Mouse (Mus musculus) spleen, postnatal 4 days (tissue): ENCODE results near the gene Ccdc47.
A peak's percentile ranks its signal among the peaks of the same experiment; 100 is the strongest.

Experiments
- DNase-seq, 2 experiments: peaks; one replicate each; pipeline ENCODE4 v3.0.0; 2022; ENCODE audit warnings: low spot score in 2 of 2

The Ccdc47 gene

GRCm38 (mm10) chr11:106198277-106198676 is 17.9 kb downstream of the Ccdc47 start:
- no peak for DNase-seq

- no peak for DNase-seq
Measured at GRCm38 (mm10) chr11:106195341-106195740, 20.8 kb downstream of the Ccdc47 start.

DNA sequence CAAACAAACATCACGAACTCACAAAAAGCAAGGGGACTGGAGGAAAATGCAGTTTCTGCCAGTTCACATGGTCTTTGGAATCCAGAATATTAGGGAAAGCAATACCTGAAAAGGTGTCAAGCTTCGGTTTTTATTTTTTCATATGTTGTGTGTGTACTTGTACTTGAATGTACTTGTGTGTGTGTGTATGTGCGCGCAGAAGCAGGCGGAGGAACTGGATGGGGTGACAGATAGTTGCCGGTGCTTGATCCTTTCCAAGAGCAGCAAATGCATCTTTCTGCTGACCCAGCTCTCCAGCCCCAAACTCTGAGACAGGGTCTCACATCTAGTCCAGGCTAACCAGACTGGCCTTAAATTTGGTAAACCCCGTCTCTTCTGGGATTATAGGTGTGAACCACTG is 21.3 kb downstream of the Ccdc47 start:
- no peak for DNase-seq

DNA sequence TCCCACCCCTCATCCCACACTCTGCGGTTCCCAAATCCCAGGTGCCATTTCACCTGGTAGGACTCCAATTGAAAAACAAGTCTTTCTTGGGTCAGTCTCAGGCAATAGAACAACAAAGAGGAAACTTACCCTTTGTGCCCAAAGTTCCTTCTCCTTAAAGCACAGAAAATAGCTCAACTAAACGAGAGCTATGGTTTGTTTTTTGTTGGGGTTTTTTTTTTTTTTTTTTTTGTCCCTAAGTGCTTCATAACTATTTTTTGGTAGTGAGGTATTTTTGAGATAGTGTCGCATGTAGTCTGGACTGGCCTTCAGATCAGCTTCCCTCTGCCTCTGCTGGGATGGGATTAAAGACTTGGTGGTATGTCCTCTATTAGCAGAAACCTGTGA is 22.0 kb downstream of the Ccdc47 start:
- DNase-seq, result no peak

DNA sequence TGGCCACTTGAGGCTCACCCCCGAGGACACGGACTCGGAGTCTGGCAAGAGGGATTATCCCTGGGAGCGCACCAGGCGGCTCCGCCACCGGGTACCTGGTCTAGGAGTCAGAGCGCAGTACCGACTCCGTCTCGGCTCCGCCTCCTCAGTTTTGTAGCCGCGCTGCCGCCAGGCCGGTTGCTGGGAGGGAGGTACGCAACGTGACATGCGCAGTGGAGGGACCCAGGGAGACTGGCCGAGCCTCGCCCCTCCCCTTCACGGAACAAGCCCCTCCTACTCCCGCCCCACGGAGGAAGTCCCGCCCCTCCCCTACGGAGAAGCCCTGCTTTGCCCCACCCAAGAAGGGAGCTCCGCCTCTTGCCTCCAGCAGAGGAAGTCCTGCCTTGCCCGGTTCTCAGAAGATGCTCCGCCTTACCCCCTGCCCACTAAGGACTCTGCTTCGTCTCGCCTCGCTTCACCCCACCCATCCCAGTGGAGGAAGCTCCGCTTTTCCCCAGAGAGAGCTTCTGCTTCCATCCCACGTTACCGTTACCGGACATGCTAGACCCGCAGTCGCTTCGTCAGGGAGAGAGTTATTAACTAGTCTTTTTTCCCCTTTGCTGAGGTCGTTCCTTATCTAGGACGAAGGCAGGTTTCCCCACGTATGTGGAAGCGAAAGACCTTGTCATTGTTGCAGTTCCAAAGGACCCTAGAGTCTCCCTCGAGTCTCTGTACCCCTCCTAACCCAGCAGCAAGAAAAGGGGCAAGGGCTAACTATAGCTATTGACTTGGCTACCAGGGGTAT is 22.6 kb downstream of the Ccdc47 start:
- peak; percentile 98 to 99 for DNase-seq

GRCm38 (mm10) chr11:106192657-106193370 is 23.3 kb downstream of the Ccdc47 start:
- no peak for DNase-seq

DNA sequence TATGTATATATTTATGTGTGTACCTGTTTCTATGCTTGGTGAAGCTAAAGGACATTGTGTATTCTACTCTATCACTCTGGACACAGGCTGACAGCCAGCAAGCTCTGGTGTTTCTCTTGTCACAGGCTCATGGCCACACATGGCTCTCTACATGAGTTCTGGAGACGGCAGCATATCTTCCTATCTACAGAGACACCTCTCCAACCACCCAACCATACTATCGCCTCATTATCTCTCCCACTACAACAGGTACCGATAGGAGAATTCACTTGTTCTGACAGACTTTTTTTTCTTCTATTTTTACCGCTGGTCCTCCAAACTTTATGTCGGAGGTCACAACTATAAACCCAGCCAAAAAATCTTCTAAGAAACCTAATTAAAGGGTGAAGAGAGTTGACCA is 23.9 kb downstream of the Ccdc47 start:
- no peak for DNase-seq

GRCm38 (mm10) chr11:106191716-106192115 is 24.4 kb downstream of the Ccdc47 start:
- no peak for DNase-seq

DNA sequence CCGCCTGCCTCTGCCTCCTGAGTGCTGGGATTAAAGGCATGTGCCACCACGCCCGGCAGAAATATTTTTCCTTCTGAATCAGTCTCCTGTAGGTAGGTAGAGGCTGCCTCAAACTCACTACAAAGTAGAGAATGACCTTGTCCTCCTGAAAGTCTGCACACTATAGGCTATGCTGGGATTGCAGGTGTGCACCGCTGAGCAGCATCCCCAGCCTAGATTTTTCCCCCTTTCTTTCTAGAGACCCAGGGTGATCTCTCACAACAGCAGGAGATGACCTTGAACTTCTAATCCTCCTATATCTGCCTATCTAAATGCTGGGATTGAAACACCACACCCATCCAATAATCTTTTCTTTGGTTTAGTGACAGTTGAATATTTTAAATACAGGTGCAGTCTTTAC is 28.8 kb downstream of the Ccdc47 start:
- no peak for DNase-seq

DNA sequence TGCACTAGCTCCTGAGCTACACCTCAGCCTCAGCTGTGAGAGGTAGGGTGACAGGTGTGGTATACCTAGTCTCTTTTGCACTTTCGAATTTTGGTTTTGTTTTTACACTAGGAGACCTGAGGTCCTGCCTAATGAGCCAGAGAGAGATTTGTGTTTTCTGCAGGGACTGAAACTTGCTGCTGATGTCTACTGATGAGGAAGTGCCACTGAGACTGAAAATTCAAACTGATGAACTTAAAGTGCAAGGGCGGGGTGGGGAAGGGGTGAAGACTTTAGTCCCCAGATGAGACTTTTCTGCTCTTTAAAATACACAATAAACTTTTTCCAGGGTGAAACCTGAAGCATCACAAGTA is 35.7 kb downstream of the Ccdc47 start:
- no peak for DNase-seq

DNA sequence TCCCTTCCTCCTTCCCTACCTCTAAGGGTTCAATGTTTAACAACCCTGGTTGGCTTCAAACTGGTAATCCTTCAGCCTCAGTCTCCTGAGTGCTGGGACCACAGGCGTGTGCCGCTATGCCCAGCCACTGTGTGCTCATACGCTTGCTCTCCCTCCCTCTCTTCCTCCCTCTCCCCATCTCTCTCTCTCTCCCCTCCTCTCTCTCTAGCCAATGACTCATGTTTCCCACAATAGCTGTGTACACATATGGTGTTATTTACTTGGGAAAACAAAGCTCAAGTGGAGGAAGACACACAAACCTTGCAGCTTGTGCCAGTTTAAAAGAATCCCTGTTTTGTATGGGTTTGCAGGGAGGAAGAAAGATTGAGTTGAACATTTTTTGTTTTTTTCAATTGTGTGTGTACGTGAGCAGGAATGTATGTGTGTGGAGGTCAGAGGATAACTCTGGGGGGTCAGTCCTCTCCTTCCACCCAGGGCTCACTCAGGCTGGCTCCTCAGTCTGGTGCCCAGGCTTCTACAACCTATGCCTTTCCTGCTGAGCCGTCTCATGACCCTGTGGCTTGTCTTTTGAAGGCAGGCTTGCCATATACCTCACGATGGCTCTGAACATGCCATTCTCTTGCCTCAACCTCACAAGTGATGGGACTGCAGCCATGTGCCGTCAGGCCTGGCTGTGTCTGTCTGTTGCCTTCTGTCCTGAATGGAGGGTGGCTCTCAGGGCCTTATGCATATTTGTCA is 36.3 kb downstream of the Ccdc47 start:
- DNase-seq, result no peak

DNA sequence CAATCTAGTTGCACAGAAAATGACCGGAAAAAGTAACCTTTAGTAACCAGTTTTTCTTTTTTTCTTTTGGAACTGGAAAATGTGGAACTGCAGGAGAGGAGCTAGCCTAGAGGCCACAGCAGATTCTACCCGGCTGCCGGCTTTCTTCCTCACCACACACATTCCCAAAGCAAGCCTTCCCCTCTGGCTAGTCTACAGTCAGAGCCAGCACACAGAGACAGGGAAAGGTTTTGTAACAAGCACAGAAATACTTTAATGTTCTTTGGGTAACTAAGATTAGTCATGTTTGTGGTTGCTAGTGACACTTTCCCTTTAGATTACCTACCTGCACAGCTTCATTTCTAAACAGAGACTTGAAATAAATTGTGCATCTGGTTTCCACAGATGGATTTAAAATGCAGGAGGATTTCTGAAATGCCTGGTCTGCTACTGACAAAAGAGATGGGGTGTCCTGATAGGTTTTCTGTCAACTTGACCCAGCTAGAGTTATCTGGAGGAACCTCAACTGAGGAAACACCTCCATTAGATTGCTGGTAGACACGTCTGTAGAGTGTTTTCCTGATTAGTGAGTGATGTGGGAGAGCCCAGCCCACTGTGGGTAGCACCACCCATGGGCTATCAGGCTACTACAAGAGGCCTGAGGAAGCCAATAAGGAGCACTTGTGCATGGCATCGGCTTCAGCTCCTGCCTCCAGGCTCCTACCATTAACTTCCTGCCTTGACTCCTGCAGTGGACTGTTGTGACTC is 37.9 kb downstream of the Ccdc47 start:
- no peak for DNase-seq

DNA sequence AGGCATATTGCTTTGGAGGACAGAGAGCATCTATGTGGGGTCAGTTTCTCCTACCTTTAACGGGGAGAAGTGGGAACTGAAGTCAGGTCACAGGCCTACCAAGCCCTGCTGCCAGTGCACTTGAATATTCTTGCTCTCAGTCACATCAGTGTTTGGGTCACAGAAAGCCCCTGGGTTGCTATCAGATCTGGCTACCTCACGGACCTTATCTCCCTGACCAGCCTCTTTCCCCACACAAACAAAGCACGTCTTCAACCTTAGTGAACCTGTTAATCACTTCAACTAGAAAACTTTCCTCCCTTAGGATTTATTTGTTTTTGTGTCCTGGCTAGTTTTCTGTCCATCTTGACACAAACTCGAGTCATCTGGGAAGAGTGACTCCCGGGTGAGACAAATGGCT is 39.8 kb downstream of the Ccdc47 start:
- no peak for DNase-seq

- peak in 1 of 2 experiments; percentile 47 for DNase-seq
Measured at GRCm38 (mm10) chr11:106175081-106175480, 41.1 kb downstream of the Ccdc47 start.

DNA sequence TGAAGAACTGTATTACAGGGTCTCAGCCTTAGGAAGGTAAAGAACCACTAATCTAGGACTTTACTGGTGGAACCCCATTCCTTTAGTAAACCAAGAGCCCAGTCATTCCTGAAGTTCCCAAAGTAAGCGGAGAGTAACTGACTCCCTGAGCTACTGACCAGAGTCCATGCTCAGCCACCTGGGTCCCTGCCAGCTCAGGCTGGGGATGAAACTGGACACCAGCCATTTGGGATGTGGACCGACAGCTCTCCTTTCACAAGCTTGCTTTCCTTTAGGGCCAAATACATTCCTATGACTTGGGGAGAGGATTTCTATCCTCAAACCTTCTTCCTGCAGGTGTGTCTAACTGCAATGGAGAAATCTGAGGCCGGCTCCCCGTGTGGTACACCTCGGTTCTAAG is 41.8 kb downstream of the Ccdc47 start:
- no peak for DNase-seq

GRCm38 (mm10) chr11:106173228-106173627 is 42.9 kb downstream of the Ccdc47 start:
- DNase-seq, result no peak

DNA sequence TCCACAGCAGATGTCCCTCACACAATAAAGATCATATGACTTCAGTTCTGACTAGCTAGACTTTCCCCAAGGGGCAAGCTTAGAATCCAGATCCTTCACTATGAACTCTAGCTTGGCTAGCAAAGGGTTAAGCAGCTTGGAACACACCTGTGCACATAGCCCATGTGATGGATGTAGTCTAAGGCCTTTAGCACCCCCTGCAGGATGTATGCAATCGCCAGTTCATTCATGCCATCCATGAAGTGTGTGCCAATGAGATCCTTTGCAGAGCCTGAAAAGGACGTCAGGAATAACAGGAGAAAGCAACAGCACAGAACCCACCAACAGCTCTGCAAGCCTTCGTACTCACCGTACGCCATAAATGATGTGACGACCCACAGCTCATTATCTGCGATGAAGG is 45.3 kb downstream of the Ccdc47 start:
- no peak for DNase-seq

- DNase-seq, result peak in 1 of 2 experiments; percentile 63
Measured at GRCm38 (mm10) chr11:106167435-106167834, 48.7 kb downstream of the Ccdc47 start.

- peak in 1 of 2 experiments; percentile 60 for DNase-seq
Measured at GRCm38 (mm10) chr11:106164601-106165180, 51.5 kb downstream of the Ccdc47 start.

DNA sequence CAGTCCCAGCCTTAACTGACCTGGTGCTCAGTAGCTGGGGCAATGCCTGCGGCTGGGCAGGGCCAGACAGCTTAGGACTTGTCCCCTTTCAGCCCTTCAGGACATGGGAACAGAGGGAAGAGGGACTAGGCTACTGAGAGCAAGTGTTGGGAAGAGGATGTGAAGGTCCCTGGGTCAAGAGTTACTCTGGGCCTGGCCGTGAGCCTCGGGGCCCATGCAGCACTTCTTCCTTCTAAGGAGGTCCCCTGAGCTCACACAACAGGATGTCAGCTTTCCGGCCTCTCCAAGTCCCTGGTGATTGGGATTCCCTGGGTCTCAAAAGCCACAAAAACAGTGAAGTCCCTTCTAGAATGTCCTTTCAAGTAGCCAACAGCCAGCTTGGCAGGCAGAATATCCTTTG is 52.6 kb downstream of the Ccdc47 start:
- DNase-seq, result peak in 1 of 2 experiments; percentile 60

GRCm38 (mm10) chr11:106162237-106162636 is 53.9 kb downstream of the Ccdc47 start:
- DNase-seq, result peak in 1 of 2 experiments; percentile 59
